Mouse (Mus musculus): ENCODE measurements around the gene Ppm1j. TPM values are rescaled to one million over a fixed set of nuclear protein-coding genes. Genes with fewer than 3 reads are reported as not detected.
"Not testable (repeated sequence)": the region's sequence is repeated elsewhere in the genome, so short reads cannot be mapped to it uniquely, and the experiment has no call there.

The Ppm1j gene
- polyA plus RNA-seq, 1 experiment from 2014 or later, result 1.3 TPM

DNA sequence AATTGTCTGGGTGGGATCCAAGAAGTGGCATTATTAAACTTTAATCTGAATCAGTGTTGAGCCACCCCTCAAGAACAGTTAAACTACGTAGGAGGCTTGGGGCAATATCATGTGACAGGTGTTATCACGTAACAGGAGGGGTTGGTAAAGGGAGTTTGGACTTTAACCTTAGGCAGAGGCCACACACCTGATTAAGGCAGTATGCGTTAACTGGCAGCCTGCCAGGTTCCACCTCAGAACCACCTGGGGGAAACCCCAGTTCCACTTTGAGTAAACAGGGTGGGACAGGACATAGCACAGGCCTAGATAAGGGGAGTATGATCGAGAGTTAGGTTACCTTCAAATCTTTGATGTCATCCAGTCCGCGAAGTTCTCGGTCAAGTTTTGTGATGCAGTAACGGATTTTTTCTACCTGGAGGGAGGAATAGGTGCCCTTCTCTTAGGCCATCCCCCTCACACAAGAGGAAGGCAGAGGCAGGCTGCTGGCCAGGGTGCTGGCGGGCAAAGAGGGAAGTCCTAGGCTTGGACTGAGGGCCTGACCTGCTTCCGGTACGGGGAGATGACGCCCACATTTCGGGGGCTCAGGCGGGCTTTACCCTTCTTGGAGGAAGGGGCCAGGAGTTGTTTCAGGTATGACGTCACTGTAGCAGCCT, 15.7 kb downstream of the Ppm1j start:
- H3K4me2 ChIP-seq (replicated peaks), result no peak overlapping the region
- H3K4me3 ChIP-seq (replicated peaks; ENCODE audit: low read length), result no peak overlapping the region
- H3K9me3 ChIP-seq (ENCODE audit: control insufficient read depth, low read length), result no peaks in the 10 kb centered on the region
- no peak overlapping the region for H3K9ac ChIP-seq
- H3K36me3 ChIP-seq (replicated peaks; ENCODE audit: control insufficient read depth, insufficient read depth), result no peaks in the 10 kb centered on the region
- 89% methylated on average over 15 of the region's 15 CpGs for WGBS
- no peaks in the 10 kb centered on the region for H3K27me3 ChIP-seq (ENCODE audit: control insufficient read depth, insufficient read depth, low read length)
- ATAC-seq (ENCODE audit: low FRiP score) (no peak), DNase-seq (ENCODE audit: low spot score) (no peak)
- no peak overlapping the region for H3K27ac ChIP-seq
- no peaks in the 10 kb centered on the region; the same call in 1 of the 2 replicates for H3K4me1 ChIP-seq (replicated peaks; ENCODE audit: control insufficient read depth, insufficient read depth, low read length)

GRCm38 (mm10) chr3:104800681-104801080, 19.8 kb downstream of the Ppm1j start:
- H3K4me3 ChIP-seq (replicated peaks; ENCODE audit: low read length), result no peak overlapping the region
- H3K4me1 ChIP-seq (replicated peaks; ENCODE audit: control insufficient read depth, insufficient read depth, low read length), result no peaks in the 10 kb centered on the region
- H3K4me2 ChIP-seq (replicated peaks), result no peak overlapping the region
- H3K36me3 ChIP-seq (replicated peaks; ENCODE audit: control insufficient read depth, insufficient read depth), result no peaks in the 10 kb centered on the region; the same call in 1 of the 2 replicates
- no peak overlapping the region for H3K9ac ChIP-seq
- no peak for ATAC-seq (ENCODE audit: low FRiP score)
- DNase-seq (ENCODE audit: low spot score), result no peak
- no peaks in the 10 kb centered on the region for H3K9me3 ChIP-seq (ENCODE audit: control insufficient read depth, low read length)
- WGBS, result 94% methylated on average over 11 of the region's 11 CpGs
- no peaks in the 10 kb centered on the region for H3K27me3 ChIP-seq (ENCODE audit: control insufficient read depth, insufficient read depth, low read length)
- H3K27ac ChIP-seq, result no peak overlapping the region

GRCm38 (mm10) chr3:104801481-104801880, 20.6 kb downstream of the Ppm1j start:
- Histone ChIP-seq H3K4me2 (replicated peaks) (no peak overlapping the region), H3K36me3 (replicated peaks; ENCODE audit: control insufficient read depth, insufficient read depth) (no peaks in the 10 kb centered on the region; the same call in 1 of the 2 replicates), H3K27ac (no peak overlapping the region), H3K9me3 (ENCODE audit: control insufficient read depth, low read length) (no peaks in the 10 kb centered on the region), H3K9ac (no peak overlapping the region), H3K4me3 (replicated peaks; ENCODE audit: low read length) (no peak overlapping the region), H3K27me3 (ENCODE audit: control insufficient read depth, insufficient read depth, low read length) (no peaks in the 10 kb centered on the region), H3K4me1 (replicated peaks; ENCODE audit: control insufficient read depth, insufficient read depth, low read length) (no peaks in the 10 kb centered on the region)
- ATAC-seq (ENCODE audit: low FRiP score) (no peak), DNase-seq (ENCODE audit: low spot score) (no peak)
- 83% methylated on average over 6 of the region's 6 CpGs for WGBS

DNA sequence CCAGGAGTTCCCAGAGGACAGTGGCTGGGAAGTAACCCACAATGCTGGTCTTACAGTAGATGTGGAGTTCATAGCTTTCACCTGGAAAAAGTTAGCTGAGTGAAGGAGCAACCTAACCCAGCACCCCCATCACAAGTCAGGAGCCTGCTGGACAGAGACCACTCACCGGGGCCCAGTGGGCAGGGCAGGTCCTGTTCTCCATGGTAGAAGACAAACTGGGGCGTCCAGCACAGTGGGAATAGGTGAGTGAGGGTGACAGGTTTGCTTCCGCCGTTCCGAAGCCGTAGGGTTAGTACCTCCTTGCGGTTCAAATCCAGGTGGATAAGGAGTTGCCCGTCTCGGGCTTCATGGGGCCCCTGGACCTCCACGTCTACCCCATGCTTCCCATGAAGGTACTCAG, 23.5 kb downstream of the Ppm1j start:
- H3K27ac ChIP-seq, result no peak overlapping the region
- no peaks in the 10 kb centered on the region; the same call in 1 of the 2 replicates for H3K36me3 ChIP-seq (replicated peaks; ENCODE audit: control insufficient read depth, insufficient read depth)
- no peaks in the 10 kb centered on the region for H3K27me3 ChIP-seq (ENCODE audit: control insufficient read depth, insufficient read depth, low read length)
- H3K4me1 ChIP-seq (replicated peaks; ENCODE audit: control insufficient read depth, insufficient read depth, low read length), result no peaks in the 10 kb centered on the region
- no peak overlapping the region for H3K9ac ChIP-seq
- H3K9me3 ChIP-seq (ENCODE audit: control insufficient read depth, low read length), result no peaks in the 10 kb centered on the region
- no peak for DNase-seq (ENCODE audit: low spot score)
- 90% methylated on average over 10 of the region's 10 CpGs for WGBS
- no peak overlapping the region for H3K4me3 ChIP-seq (replicated peaks; ENCODE audit: low read length)
- H3K4me2 ChIP-seq (replicated peaks), result no peak overlapping the region
- ATAC-seq (ENCODE audit: low FRiP score), result no peak

GRCm38 (mm10) chr3:104805539-104805938, 24.7 kb downstream of the Ppm1j start:
- no peaks in the 10 kb centered on the region for H3K4me1 ChIP-seq (replicated peaks; ENCODE audit: control insufficient read depth, insufficient read depth, low read length)
- H3K36me3 ChIP-seq (replicated peaks; ENCODE audit: control insufficient read depth, insufficient read depth), result no peaks in the 10 kb centered on the region; the same call in 1 of the 2 replicates
- no peak overlapping the region for H3K27ac ChIP-seq
- ATAC-seq (ENCODE audit: low FRiP score) (no peak), DNase-seq (ENCODE audit: low spot score) (no peak)
- H3K9ac ChIP-seq, result no peak overlapping the region
- no peaks in the 10 kb centered on the region for H3K27me3 ChIP-seq (ENCODE audit: control insufficient read depth, insufficient read depth, low read length)
- H3K4me3 ChIP-seq (replicated peaks; ENCODE audit: low read length), result no peak overlapping the region
- H3K9me3 ChIP-seq (ENCODE audit: control insufficient read depth, low read length), result no peaks in the 10 kb centered on the region
- no peak overlapping the region for H3K4me2 ChIP-seq (replicated peaks)
- 88% methylated on average over 9 of the region's 9 CpGs for WGBS

GRCm38 (mm10) chr3:104811752-104812151, 30.9 kb downstream of the Ppm1j start:
- Histone ChIP-seq H3K27ac (no peak overlapping the region), H3K4me2 (replicated peaks) (no peak overlapping the region), H3K27me3 (ENCODE audit: control insufficient read depth, insufficient read depth, low read length) (no peaks in the 10 kb centered on the region), H3K9ac (no peak overlapping the region), H3K4me3 (replicated peaks; ENCODE audit: low read length) (no peak overlapping the region), H3K9me3 (ENCODE audit: control insufficient read depth, low read length) (no peaks in the 10 kb centered on the region), H3K36me3 (replicated peaks; ENCODE audit: control insufficient read depth, insufficient read depth) (no peaks in the 10 kb centered on the region), H3K4me1 (replicated peaks; ENCODE audit: control insufficient read depth, insufficient read depth, low read length) (no peaks in the 10 kb centered on the region)
- ATAC-seq (ENCODE audit: low FRiP score), result no peak
- 45% methylated on average over 3 of the region's 3 CpGs for WGBS
- DNase-seq (ENCODE audit: low spot score), result no peak

DNA sequence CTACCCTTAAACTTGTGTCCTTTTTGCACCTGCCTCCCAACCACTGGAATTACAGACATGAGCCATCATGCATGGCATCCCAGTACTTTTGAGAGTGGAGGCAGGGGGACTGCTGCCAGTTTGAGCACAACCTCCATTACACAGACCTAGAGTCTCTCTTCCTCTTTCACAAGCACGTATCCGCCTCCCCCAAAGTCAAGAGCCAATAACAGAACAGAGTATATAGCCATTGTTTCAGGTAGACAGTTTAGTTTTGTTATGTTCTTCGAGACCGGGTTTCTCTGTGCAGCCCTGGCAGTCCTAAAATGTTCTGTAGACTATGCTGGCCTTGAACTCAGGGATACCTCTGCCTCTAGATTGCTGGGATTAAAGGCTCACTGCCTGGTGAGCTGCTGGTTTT, 31.4 kb downstream of the Ppm1j start:
- Histone ChIP-seq H3K27me3 (ENCODE audit: control insufficient read depth, insufficient read depth, low read length) (no peaks in the 10 kb centered on the region), H3K36me3 (replicated peaks; ENCODE audit: control insufficient read depth, insufficient read depth) (no peaks in the 10 kb centered on the region), H3K9me3 (ENCODE audit: control insufficient read depth, low read length) (no peaks in the 10 kb centered on the region), H3K9ac (no peak overlapping the region), H3K4me2 (replicated peaks) (no peak overlapping the region), H3K4me1 (replicated peaks; ENCODE audit: control insufficient read depth, insufficient read depth, low read length) (peaks cover 3% of the 10 kb centered on the region; the same call in 1 of the 2 replicates), H3K27ac (no peak overlapping the region), H3K4me3 (replicated peaks; ENCODE audit: low read length) (no peak overlapping the region)
- ATAC-seq (ENCODE audit: low FRiP score), result no peak
- WGBS, result 90% methylated on average over 4 of the region's 4 CpGs
- DNase-seq (ENCODE audit: low spot score), result no peak

GRCm38 (mm10) chr3:104813227-104813626, 32.4 kb downstream of the Ppm1j start:
- not testable (repeated sequence) for H3K4me1 ChIP-seq (replicated peaks; ENCODE audit: control insufficient read depth, insufficient read depth, low read length); H3K4me3 ChIP-seq (replicated peaks; ENCODE audit: low read length); H3K27ac ChIP-seq; ATAC-seq (ENCODE audit: low FRiP score); H3K9me3 ChIP-seq (ENCODE audit: control insufficient read depth, low read length); H3K9ac ChIP-seq; DNase-seq (ENCODE audit: low spot score); H3K36me3 ChIP-seq (replicated peaks; ENCODE audit: control insufficient read depth, insufficient read depth); H3K27me3 ChIP-seq (ENCODE audit: control insufficient read depth, insufficient read depth, low read length); H3K4me2 ChIP-seq (replicated peaks)
- 93% methylated on average over 6 of the region's 7 CpGs for WGBS

DNA sequence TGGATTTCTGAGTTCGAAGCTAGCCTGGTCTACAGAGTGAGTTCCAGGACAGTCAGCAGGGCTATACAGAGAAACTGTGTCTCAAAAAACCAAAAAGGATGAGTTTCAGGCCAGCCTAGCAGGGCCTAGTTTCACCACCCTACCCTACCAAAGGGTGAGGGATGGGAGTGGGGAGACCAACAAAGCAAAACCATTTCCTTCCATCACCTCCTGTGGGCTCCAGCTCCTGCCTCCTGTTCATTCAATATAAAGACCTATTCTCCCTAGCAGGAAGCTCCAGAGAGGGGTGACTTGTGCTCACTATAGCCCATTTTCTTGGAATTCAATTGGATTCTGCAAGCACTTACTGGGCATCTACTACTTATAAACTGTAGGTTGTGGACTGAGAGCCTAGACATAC, 33.9 kb downstream of the Ppm1j start:
- Histone ChIP-seq H3K4me3 (replicated peaks; ENCODE audit: low read length) (no peak overlapping the region), H3K27me3 (ENCODE audit: control insufficient read depth, insufficient read depth, low read length) (no peaks in the 10 kb centered on the region), H3K36me3 (replicated peaks; ENCODE audit: control insufficient read depth, insufficient read depth) (no peaks in the 10 kb centered on the region), H3K9me3 (ENCODE audit: control insufficient read depth, low read length) (no peaks in the 10 kb centered on the region), H3K27ac (no peak overlapping the region), H3K4me1 (replicated peaks; ENCODE audit: control insufficient read depth, insufficient read depth, low read length) (peaks cover 5% of the 10 kb centered on the region; the same call in 1 of the 2 replicates), H3K4me2 (replicated peaks) (no peak overlapping the region), H3K9ac (no peak overlapping the region)
- ATAC-seq (ENCODE audit: low FRiP score), result no peak
- WGBS, result 100% methylated on average over 1 of the region's 1 CpGs
- DNase-seq (ENCODE audit: low spot score), result no peak

DNA sequence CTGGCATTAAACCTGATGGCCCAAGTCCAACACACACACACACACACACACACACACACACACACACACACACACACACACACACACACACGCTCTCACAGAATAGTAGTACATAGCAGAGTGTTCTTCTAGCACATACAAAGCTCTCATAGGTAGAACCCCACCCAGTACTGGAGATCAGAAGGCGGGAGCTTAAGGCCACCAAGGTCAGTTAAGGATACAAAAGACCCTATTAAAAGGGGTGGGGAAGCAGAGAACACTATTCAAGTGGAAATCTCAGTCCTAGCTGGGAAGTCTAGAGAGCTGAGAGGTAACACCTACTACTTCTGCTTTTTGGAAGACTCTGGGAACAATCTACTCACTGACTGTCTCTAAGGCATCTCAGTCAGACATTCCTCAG, 34.5 kb downstream of the Ppm1j start:
- 85% methylated on average over 2 of the region's 2 CpGs for WGBS
- no peaks in the 10 kb centered on the region for H3K27me3 ChIP-seq (ENCODE audit: control insufficient read depth, insufficient read depth, low read length)
- DNase-seq (ENCODE audit: low spot score) (no peak), ATAC-seq (ENCODE audit: low FRiP score) (no peak)
- no peaks in the 10 kb centered on the region for H3K36me3 ChIP-seq (replicated peaks; ENCODE audit: control insufficient read depth, insufficient read depth)
- H3K4me3 ChIP-seq (replicated peaks; ENCODE audit: low read length), result no peak overlapping the region
- no peaks in the 10 kb centered on the region for H3K9me3 ChIP-seq (ENCODE audit: control insufficient read depth, low read length)
- H3K4me2 ChIP-seq (replicated peaks), result no peak overlapping the region
- H3K9ac ChIP-seq, result no peak overlapping the region
- H3K27ac ChIP-seq, result no peak overlapping the region
- peaks cover 5% of the 10 kb centered on the region; the same call in 1 of the 2 replicates for H3K4me1 ChIP-seq (replicated peaks; ENCODE audit: control insufficient read depth, insufficient read depth, low read length)

Measured in hindbrain, embryonic 14.5 days (tissue).